Mouse (Mus musculus) induced T-regulatory cell, adult 2 months (primary cell): ENCODE measurements around the gene Dynlrb2.

Experiments
- DNase-seq: peaks from one replicate; pipeline ENCODE4 v3.0.0-alpha.2; 2012; ENCODE audit warnings: low read depth

Dynlrb2 gene

DNA sequence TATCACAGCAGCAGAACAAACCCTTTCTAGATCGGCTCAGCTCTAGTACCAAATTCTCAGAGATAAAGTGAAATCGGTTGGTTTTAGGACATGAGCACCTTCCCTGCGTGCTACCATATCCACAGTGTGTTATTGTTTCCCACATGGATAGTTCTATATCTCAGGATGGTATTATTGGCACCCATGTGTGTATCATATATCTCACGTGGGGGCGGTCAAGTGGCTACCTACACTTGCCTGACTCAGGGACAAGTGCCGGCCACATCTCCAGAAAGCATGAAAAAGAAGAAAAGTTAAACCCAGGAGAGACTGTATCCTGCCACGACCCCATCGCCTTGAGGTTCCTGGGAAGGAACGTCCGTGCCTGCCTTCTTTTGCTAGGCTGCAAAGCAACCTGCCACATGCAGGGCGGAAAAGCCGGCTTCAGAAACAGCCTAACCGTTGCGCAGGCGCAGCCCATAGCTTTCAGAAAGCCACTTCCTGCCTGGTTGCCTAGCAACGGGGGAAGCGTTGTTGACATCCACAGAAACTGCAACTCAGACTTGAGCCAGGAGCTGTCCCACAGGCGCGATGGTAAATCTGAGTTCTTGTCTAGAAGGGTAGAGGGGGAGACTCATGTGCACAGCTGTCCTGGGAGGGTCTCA, at the start of gene Dynlrb2:
Dynlrb2 (plus strand) TSS at position 498 of the 644 bp plus-strand sequence.
- DNase-seq, result peak; percentile 99

DNA sequence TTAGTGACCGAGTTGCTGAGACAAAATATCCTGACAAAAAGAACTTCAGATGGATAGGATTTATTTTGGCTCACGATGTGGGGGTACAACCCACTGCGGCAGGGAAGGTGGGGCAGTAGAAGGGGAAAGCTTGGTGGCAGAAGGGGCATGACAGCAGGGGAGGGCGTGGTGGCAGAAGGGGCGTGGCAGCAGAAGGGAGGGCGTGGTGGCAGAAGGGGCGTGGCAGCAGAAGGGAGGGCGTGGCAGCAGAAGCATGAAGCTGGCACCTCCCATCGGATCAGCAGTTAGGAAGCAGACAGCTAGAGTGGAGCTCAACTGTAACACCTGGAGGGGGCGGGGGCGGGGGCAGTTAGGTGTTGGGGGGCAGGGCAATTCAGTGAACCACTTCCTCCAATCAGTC, 46.2 kb upstream of the Dynlrb2 start:
- no peak for DNase-seq

DNA sequence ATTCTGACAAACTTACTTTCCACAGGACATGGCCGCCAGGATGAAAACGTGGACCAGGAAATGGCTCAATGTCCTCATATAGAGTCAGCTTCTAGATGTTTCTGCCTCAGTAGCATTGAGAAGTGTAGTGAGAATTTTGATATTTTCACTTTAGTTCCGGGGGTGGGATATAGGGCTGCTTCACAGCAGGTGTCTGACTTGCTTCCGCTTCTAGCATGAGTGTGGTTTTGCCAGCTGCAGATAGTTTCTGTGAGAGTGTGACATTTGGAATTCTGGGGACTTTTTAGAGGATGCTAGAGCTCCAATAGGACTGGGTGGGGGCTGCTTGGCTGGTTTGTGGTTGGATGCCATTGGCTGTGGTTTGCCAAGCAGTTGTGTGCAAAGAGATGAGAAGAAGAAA, 43.3 kb upstream of the Dynlrb2 start:
- no peak for DNase-seq

DNA sequence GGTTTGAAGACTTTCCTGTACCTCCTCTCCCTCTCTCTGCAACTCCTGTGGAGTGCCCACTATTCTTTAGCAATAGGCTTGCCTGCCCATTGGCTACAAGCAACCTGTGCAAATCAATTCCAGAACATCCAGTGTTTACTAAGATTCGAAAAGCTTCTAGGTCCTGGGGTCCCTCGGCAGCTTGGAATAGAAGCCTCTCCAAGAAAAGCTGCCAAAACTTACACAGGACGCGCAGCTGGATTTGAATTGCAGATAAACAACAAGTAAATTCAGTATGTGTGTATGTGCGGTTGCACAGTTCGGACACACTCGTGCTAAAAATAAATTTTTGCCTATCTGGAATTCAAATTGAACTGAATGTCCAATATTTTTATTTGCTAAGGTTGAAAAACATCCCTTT, 38.2 kb upstream of the Dynlrb2 start:
- DNase-seq, result no peak

DNA sequence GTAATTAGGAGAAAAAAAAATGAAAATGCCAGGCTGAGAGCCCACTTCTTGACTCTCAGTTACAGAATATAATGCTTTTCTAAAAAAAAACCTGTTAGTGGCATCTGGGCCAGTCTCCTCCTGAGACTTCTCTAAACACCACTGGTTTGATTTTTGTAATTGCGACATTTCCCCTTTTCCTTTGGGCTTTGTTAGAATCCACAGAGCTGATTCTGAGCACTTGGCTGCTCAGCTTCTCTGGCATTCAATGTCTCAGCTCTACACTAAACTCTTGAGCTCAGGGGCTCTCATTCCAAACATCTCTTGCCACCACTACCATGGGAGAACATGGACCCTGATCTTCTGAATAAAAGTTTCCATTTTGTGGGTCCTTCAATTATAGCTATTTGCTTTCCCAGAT, 37.7 kb upstream of the Dynlrb2 start:
- no peak for DNase-seq

DNA sequence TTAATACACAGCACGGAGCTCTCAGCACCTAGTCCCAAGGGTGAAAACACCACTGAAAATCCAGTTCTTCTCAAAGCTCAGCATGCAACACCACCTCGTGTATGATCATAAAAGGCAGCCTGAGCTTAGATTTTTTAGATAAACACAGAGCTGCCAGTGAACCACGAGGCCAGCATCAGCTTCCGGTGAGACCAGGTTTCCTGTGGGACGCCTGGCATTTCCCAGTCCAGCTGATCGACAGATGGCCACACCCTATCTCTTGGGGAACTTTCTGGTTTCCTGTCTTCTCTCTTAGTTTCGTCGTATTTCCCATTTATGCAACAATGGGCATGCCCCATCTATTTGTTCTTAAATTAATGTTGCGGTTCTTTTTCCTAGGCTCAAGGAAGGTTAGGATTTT, 26.8 kb upstream of the Dynlrb2 start:
- peak; percentile 26 for DNase-seq

DNA sequence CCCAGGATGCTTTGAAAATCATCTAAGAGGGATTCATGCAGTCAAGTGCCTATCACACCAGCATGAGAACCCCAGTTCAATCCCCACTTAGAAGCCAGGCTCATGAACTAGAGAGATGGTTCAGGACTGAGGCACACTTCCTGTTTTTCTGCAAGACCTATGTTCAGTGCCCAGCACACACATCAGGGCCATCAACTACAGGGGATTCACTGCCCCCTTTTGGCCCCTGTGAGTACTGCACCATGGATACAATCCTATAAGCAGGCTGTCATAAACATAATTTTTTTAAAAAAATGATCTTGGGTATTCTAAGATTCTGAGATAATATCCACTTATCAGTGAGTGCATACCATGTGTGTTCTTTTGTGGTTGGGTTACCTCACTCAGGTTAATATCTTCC, 26.1 kb upstream of the Dynlrb2 start:
- DNase-seq, result peak; percentile 64

DNA sequence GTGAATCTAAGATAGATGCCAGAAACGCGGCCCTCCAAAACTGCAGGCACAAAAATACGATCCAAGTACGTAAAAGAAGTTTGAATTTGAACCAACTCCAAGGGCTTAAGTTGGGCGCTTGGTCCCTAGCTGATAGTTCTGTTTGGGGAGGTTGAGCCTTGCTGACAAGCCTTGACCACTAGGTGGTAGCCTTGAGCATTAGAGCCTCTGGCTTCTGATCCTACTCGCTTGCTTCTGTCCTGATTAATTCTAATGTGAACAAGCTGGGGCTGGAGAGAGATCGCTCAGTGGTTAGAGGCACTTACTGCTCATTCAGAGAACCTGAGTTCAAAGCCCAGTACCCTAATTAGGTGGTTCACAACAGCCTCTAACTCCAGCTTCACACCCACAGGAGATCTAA, 23.9 kb upstream of the Dynlrb2 start:
- DNase-seq, result peak; percentile 77

DNA sequence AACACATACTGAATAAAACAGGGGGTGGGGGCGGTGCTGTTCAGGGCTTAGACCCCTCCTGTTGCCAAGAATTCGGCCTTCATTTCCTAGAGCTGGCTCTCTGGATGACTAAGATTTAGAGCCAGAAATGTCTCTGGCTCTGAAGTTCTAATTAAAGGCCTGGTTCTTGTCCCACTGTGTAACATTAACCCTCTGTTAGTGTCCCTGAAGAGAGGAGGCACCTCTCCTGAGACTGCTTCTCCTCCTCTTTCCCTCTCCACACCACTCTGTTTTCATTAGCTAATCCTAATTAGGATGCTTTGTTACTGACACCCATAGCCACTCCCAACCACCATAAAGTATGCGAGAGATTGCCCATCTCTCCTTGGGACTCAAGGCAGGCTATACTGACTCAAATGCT, 22.0 kb upstream of the Dynlrb2 start:
- DNase-seq, result no peak

DNA sequence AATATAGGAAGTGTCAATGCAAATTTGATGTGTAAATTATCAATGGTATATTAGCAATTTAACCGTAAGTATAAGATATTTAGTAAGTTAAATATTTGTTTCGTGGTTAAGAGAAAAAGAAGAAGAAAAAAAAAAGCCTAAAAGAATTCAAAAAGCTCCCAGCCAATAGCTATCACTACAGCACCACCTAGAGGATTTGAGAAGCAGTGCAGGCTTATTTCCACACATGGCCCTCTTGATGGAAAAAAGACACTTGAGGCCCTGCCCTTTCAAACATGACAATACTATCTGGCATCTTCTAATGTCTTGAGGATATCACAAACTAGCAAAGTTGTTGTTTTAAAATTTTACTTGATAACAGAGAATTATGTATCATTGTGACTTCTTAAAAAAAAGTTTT, 20.7 kb upstream of the Dynlrb2 start:
- DNase-seq, result peak; percentile 61

DNA sequence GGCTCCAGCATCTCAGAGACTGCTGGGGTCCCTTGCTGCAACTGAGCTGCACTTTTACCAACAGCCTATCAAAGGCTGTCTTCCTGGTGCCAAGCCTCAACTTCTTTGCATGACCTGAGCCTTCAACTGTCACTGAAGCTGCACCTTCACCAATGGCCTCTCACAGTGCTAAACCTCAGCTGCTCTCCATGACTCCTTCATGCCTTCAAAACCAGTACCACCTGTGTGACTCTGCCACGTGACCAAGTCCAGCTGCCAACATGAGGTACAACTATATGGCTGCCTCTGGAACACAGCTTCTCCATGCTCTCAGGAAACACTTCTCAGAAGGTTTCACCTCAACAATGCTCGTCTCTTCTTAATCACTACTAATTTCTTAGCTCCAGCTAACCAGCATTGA, 16.2 kb upstream of the Dynlrb2 start:
- DNase-seq, result no peak

DNA sequence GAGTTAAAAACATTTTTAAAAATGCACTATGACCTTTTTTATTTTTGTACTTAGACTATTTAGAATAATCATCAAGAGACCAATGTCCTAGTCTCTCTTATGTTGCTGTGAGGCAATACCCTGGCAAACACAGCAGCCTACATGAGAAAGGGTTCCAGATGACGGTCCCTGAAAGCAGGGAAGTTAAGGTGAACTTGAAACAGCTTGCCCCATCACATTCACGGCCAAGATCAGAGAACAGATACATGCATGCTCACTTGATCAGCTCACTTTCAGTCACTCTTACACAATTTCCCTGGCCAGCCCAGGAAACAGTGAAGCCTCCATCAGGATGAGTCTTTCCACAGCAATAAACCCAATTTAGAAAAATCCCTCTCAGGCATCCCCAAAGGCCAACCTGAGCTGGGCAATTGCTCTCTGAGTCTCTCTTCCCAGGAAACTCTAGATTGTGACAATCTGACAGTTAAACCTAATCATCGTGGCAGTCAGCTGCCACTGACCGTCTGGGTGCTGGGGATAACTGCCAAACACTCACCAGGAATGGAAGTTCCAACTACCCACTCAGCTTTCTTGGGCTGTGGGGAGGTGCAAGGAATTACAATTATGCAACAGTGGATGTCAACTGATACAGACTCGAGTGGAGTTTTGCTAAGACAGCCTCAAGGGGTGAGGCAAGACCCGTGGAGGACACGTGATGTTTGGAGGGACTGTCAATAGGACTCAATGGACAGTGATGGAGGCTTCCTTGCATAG, 4.5 kb upstream of the Dynlrb2 start:
- no peak for DNase-seq

DNA sequence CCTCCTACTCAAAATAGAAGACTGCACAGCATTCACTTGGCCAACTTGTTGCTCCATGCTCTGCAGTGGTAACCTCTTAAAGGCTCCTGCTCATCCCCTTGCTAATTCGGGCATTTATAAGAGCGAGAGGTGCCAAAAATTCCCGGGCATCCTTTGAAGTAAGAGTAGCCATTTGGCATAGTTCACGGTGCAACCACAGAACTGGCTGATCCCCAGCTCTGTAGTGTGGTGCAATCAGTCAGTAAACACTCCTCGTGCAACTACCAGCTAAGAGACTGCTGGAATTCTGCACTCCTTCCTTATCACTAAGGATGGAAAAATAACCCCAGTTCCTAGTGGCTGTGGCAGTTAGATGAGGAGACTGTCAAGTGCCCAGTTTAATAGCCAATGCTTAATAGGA, 3.9 kb downstream of the Dynlrb2 start:
- no peak for DNase-seq

DNA sequence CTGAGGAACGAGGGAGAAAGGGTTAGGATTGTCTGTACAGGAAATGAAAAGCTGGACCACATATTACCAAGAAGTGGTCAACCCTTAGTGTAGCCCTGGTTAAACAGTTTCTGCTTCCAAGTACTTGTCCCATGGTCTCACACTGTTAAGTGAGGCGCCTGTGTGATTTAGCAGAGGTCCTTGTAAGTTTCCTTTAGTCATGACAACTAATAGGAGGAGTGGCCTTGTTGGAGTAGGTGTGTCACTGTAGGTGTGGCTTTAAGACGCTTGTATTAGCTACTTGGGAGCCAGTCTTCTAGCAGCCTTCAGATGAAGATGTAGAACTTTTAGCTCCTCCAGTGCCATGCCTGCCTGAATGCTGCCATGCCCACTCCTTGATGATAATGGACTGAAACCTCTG, 4.5 kb downstream of the Dynlrb2 start:
- no peak for DNase-seq

DNA sequence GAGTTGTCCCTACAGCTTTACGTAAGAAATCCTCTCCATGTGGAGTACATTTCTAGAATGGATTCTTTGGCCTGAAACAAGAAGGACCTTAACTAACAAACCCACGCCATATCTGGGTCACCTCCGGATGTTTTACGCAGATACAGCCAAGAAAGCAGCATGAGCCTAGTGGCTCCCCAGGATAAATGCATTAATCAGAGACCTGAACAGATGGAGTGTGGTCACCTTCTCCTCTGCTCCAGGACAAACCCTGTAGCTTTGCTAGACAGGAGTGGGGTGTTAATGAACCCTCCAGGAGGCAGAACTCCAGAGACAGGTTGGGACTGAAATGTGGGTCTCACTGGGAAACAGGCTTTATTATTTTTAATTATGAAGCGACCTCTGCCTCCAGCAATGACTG, 14.9 kb downstream of the Dynlrb2 start:
- no peak for DNase-seq

DNA sequence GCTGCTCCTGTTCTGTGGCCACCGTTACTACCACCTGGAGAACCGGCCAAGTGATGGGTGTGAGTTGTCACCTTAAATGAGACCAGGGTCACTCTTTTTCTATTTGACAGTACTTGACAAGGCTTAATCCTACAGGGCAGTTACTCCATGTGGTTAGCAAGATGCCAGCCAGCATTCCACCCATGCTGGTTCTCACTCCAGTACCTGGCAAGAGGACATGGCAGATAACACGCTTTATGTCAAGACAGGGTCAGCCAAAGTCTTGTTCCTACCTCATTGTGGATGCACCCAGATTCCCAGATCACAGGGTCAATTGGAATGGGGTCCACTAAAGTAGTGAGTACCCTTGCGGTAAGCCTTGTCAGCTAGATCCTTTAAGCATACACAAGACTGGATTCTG, 16.4 kb downstream of the Dynlrb2 start:
- DNase-seq, result no peak

DNA sequence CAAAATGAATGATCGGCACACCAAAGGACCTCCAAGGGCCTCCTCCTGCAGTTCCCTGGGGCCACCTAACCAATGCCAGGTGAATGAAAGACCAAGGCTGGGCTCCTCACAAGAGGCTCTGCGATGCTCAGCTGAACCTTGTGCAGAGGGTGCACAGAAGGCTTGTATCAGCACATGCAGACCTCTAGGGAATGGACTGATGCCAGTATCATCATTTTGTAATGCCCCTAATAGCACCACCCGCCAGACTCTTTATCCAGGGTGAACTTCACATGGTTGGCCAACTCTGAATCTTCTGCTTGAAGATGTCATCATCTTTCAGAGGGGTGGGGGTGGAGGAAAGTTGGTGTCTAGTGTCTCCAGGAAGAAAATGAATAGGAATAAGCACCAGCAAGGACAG, 16.9 kb downstream of the Dynlrb2 start:
- no peak for DNase-seq

DNA sequence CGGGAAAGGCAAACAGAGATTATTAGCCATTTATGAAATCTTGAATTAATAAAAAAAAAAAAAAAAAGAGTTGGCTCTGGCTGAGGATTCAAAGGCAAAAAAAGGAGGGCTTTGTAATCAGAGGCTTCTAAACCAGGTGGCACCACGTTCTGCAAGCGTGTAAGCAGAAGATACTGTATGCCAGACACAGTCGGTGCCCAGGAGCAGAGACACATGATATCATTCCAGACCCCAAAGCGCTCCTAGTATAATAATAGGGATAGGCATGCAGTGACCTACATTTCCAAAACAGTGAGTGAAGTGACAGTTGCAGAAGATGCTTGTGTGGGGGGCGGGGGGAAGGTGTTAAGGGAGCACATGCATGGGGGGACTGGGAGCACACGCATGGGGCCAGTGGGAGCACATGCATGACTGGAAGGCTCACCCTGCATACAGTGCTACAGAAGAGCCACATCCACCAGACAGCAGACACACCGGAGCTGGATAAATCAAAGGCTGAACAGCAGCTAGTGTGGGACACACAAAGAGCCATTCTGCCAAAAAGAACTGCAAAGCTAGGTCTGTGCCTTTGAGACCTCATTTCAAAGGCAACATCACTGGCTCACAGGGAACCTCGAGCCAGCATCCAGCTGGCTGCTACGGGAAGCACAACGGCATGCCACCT, 17.5 kb downstream of the Dynlrb2 start:
- DNase-seq, result no peak

DNA sequence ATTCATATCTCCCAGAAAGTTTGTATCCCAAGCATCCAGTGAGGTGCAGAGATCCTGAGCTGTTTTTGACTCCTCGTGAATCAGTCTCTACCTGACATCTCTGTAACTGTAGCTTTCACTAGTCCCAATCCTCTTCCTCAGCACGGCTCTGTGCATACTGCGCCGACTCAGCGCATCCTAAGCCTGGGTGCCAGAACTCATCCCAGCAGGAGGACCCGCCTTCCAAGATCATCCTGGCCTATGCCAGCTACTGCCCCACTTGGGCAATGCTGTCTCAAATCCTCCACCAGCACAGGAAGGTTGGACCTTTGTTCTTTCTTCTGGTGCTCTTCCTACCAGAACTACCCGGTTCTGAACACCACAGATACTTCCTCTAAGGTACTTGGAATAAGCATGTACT, 20.1 kb downstream of the Dynlrb2 start:
- DNase-seq, result no peak

DNA sequence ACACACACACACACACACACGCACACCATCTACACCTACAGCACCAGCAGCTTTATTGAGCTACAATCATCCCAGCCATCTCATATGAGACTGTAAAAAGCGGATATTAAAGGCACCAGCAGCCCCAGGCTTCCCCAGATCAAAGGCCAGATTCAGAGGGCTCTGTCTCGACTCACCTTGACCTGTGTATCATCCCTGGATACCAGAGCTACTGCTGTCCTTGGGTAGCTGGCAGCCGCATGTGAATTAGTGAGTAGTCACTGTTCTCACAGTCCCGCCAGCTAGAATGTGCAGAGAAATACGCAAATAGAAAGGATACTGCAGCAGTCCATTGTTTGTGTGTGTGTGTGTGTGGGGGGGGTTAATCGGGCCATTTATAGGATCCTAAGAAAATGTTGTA, 24.0 kb downstream of the Dynlrb2 start:
- DNase-seq, result no peak

DNA sequence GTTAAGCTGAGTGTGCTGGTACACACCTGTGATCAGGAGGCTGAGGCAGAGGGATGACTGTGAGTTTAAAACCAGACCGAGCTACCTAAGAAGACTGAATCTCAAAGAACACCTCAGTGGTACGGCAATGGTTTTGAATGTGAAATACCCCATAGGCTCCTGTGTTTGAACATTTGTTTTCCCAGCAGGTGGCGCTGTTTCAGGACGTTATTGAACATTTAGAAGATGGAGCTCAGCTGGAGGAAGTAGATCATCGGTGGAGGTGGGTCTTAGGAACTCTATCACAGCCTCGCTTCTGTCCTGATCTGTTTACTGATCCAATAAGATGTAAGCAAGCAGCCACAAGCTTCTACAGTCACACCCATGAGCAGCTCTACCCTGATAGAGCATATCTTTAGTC, 28.3 kb downstream of the Dynlrb2 start:
- DNase-seq, result peak; percentile 51

DNA sequence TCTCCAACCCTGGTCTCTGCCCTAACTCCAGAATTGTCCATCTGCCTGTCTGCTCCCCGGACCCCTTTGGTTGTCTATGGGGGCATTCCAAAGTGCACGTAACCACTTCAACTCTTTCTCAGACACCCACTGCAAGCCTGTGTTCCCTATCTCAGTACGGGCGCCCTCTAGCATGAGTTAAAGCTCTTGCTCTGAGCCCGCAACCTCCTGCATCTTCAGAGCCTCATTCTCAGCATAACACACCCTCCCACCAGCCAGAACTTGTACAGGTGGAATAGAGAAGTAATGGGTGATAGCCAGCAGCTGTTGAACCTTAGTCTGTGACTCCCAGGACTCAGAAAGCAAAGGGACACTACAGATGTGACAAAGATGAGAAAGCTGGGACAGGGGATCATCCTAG, 32.0 kb downstream of the Dynlrb2 start:
- DNase-seq, result no peak

DNA sequence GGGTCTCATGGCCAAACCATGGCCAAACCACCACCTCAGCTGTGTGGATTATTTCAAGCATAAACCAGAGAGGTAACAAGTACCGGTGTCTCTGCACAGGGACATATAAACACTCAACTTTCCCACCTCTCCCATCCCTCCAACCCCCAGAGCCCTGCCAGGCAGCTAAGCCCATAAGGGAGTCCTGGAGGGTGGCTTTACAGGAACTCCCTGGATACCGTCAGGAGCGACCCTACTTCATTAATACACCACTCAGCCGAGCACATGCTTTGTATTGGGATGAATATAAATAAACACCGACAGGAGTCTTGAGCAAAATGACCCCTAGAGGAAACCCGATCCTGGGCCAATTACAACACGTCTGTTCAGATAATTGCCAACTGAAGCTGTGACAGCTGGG, 34.0 kb downstream of the Dynlrb2 start:
- DNase-seq, result no peak

DNA sequence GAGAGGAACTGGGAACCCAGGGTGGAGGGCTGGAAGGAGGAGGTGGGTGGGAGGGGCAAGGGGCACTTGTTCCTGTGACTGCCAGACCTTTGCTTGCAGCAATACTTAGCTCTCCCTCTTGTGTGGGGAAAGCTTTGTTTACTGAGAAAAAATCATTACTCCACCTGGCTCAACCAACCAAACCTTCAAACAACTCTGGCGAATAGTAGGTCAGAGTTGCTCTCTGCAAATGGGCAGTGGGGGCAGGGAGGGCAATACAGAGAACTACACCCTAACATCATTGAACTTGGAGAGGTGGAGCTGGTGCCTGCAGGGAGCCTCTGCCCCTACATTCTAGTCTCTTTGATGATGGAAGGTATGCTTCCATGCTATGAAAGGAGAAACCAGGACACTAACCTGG, 35.4 kb downstream of the Dynlrb2 start:
- no peak for DNase-seq
